Mouse (Mus musculus) megakaryocyte, embryonic 14.5 days (primary cell): ENCODE data around the gene Dnajc28.

Experiments
- FLI1 ChIP-seq: IDR thresholded peaks from 2 replicates; pipeline ENCODE4 v1.6.1; 2012; ENCODE audit warnings: low read length, inconsistent platforms, mixed read lengths
- GATA1 ChIP-seq: IDR thresholded peaks from 3 replicates; pipeline ENCODE4 v1.6.1; 2012; ENCODE audit warnings: mixed read lengths, low read length, inconsistent platforms, borderline replicate concordance

DNA sequence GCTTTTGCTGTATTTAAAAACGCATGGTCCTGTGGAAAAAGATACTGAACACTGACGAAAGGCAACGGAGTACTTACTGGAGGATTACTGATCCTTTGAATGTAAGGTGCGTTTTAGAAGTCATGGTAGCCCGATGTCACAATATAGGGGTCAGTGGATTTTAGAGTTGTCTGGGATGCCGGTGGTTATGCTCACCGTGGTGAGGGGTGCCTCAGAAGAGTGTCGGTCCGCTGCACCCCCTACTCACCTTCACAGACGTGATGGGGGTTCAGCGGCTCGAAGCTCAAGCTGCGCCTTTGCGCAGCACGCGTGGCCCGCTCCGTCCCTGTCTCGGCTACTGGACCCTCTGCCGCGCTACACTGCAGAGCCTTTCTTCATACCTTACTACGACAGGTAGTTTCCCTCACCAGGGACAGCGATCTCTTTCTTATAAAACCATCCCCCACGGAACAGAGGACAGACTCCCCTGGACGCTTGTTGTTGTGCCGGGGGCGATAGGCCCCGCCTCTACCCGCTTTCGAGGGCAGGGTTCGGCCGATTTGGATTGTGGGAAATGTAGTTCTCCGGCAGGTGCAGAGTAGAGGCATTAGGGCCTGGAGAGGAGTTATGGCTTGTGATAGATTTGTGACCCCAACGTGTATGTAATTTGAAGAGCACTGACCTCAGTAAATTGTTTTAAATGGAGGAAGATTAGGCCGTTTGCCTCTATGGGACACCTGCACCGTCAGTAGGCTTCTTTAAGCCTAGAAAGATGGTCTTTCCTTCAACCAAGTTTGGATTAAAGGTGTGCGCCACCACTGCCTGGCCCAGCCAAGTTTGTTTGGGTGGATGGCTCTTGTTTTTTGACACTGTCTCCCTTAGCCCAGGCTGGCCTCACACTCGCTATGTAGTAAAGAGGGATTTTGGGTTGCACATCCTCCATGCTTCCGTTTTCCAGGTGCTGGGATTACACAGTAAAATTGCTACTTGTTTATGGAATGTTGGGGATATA lies at the start of gene Dnajc28:
- TF ChIP-seq GATA1 (no peak), FLI1 (no peak)
